Mouse (Mus musculus): Measurements from ENCODE around the gene Olfr78. TPM values are rescaled to one million over a fixed set of nuclear protein-coding genes. Genes with fewer than 3 reads are reported as not detected.

Gene Olfr78
- polyA plus RNA-seq, 1 experiment from 2014 or later, result 0.22 TPM

- Histone ChIP-seq H3K27ac (ENCODE audit: low read depth, low read length) (no peak overlapping the region), H3K9ac (ENCODE audit: low read depth, low read length) (no peak overlapping the region), H3K9me3 (ENCODE audit: control insufficient read depth, low read length) (no peaks in the 10 kb centered on the region), H3K4me2 (replicated peaks; ENCODE audit: low read depth, low read length) (no peak overlapping the region), H3K4me1 (ENCODE audit: control insufficient read depth, insufficient read depth, low read length) (no peaks in the 10 kb centered on the region), H3K4me3 (ENCODE audit: low read length) (no peak overlapping the region), H3K27me3 (ENCODE audit: control insufficient read depth, insufficient read depth, low read length) (no peaks in the 10 kb centered on the region), H3K36me3 (ENCODE audit: control insufficient read depth, insufficient read depth, low read length) (no peaks in the 10 kb centered on the region)
- 88% methylated on average over 7 of the region's 7 CpGs for WGBS
- no peak for ATAC-seq (ENCODE audit: low FRiP score, low TSS enrichment)
Observed at GRCm38 (mm10) chr7:102698461-102698860, 60.8 kb downstream of the Olfr78 start.

GRCm38 (mm10) chr7:102695358-102696125 lies 63.7 kb downstream of the Olfr78 start, which contains the start of gene Olfr557:
Gene Olfr557 (plus strand): TSS chr7:102695910.
- Histone ChIP-seq H3K9me3 (ENCODE audit: control insufficient read depth, low read length) (no peaks in the 10 kb centered on the region; the same call in 1 of the 2 replicates), H3K4me3 (ENCODE audit: low read length) (no peak within 1 kb of the TSS), H3K36me3 (ENCODE audit: control insufficient read depth, insufficient read depth, low read length) (no peaks in the 10 kb centered on the region), H3K4me1 (ENCODE audit: control insufficient read depth, insufficient read depth, low read length) (no peaks in the 10 kb centered on the region), H3K4me2 (replicated peaks; ENCODE audit: low read depth, low read length) (no peak within 1 kb of the TSS), H3K27me3 (ENCODE audit: control insufficient read depth, insufficient read depth, low read length) (no peaks in the 10 kb centered on the region), H3K27ac (ENCODE audit: low read depth, low read length) (no peak within 1 kb of the TSS), H3K9ac (ENCODE audit: low read depth, low read length) (no peak within 1 kb of the TSS)
- 77% methylated on average over 5 of the region's 5 CpGs for WGBS
- no peak for ATAC-seq (ENCODE audit: low FRiP score, low TSS enrichment)

Other genes starting within 250 kb of the Olfr78 start
- not detected in 2 replicates for gene Olfr547, start 224.7 kb downstream of the Olfr78 start, polyA plus RNA-seq (2014; fragmentation: Nextera tagmentation; extraction: Ambion mirVana)
- gene Olfr548-ps1, start 218.6 kb downstream of the Olfr78 start, polyA plus RNA-seq (2014; fragmentation: Nextera tagmentation; extraction: Ambion mirVana), result not detected in 2 replicates
- gene Olfr549, start 209.6 kb downstream of the Olfr78 start, polyA plus RNA-seq (2014; fragmentation: Nextera tagmentation; extraction: Ambion mirVana), result not detected in 2 replicates
- gene Trim21, start 194.0 kb downstream of the Olfr78 start, polyA plus RNA-seq (2014; fragmentation: Nextera tagmentation; extraction: Ambion mirVana), result 0.68 and 1.5 TPM in 2 replicates
- not detected in 2 replicates for gene Olfr550, start 188.0 kb downstream of the Olfr78 start, polyA plus RNA-seq (2014; fragmentation: Nextera tagmentation; extraction: Ambion mirVana)
- not detected in 2 replicates for gene Olfr551, start 167.6 kb downstream of the Olfr78 start, polyA plus RNA-seq (2014; fragmentation: Nextera tagmentation; extraction: Ambion mirVana)
- gene Olfr552, start 161.7 kb downstream of the Olfr78 start, polyA plus RNA-seq (2014; fragmentation: Nextera tagmentation; extraction: Ambion mirVana), result not detected in 2 replicates
- not detected in 2 replicates for gene Olfr553, start 141.3 kb downstream of the Olfr78 start, polyA plus RNA-seq (2014; fragmentation: Nextera tagmentation; extraction: Ambion mirVana)
- gene Olfr554, start 121.0 kb downstream of the Olfr78 start, polyA plus RNA-seq (2014; fragmentation: Nextera tagmentation; extraction: Ambion mirVana), result not detected in 2 replicates
- gene Olfr555, start 100.6 kb downstream of the Olfr78 start, polyA plus RNA-seq (2014; fragmentation: Nextera tagmentation; extraction: Ambion mirVana), result not detected in 2 replicates
- not detected in 2 replicates for gene Olfr556, start 94.6 kb downstream of the Olfr78 start, polyA plus RNA-seq (2014; fragmentation: Nextera tagmentation; extraction: Ambion mirVana)
- gene Trim68, start 72.1 kb downstream of the Olfr78 start, polyA plus RNA-seq (2014; fragmentation: Nextera tagmentation; extraction: Ambion mirVana), result 10.4 and 15.4 TPM in 2 replicates
- gene Olfr557, start 63.6 kb downstream of the Olfr78 start, polyA plus RNA-seq (2014; fragmentation: Nextera tagmentation; extraction: Ambion mirVana), result not detected in 2 replicates
- 0.20 and 0.36 TPM in 2 replicates for gene Olfr558, start 57.3 kb downstream of the Olfr78 start, polyA plus RNA-seq (2014; fragmentation: Nextera tagmentation; extraction: Ambion mirVana)
- gene Olfr33, start 40.4 kb downstream of the Olfr78 start, polyA plus RNA-seq (2014; fragmentation: Nextera tagmentation; extraction: Ambion mirVana), result not detected in 2 replicates
- gene Olfr559, start 32.0 kb downstream of the Olfr78 start, polyA plus RNA-seq (2014; fragmentation: Nextera tagmentation; extraction: Ambion mirVana), result not detected in 2 replicates
- not detected in 2 replicates for gene Olfr560, start 105 bp downstream of the Olfr78 start, polyA plus RNA-seq (2014; fragmentation: Nextera tagmentation; extraction: Ambion mirVana)
- not detected in 2 replicates for gene Olfr561, start 11.8 kb upstream of the Olfr78 start, polyA plus RNA-seq (2014; fragmentation: Nextera tagmentation; extraction: Ambion mirVana)
- not detected in 2 replicates for gene Olfr564, start 44.0 kb upstream of the Olfr78 start, polyA plus RNA-seq (2014; fragmentation: Nextera tagmentation; extraction: Ambion mirVana)
- gene Olfr566, start 99.3 kb upstream of the Olfr78 start, polyA plus RNA-seq (2014; fragmentation: Nextera tagmentation; extraction: Ambion mirVana), result not detected in 2 replicates
- not detected in 2 replicates for gene Olfr568, start 117.7 kb upstream of the Olfr78 start, polyA plus RNA-seq (2014; fragmentation: Nextera tagmentation; extraction: Ambion mirVana)
- gene Olfr569, start 131.4 kb upstream of the Olfr78 start, polyA plus RNA-seq (2014; fragmentation: Nextera tagmentation; extraction: Ambion mirVana), result not detected in 2 replicates
- not detected in 2 replicates for gene Olfr570, start 135.1 kb upstream of the Olfr78 start, polyA plus RNA-seq (2014; fragmentation: Nextera tagmentation; extraction: Ambion mirVana)
- gene Olfr571, start 158.1 kb upstream of the Olfr78 start, polyA plus RNA-seq (2014; fragmentation: Nextera tagmentation; extraction: Ambion mirVana), result not detected in 2 replicates
- gene Olfr572, start 164.9 kb upstream of the Olfr78 start, polyA plus RNA-seq (2014; fragmentation: Nextera tagmentation; extraction: Ambion mirVana), result not detected in 2 replicates
- gene Olfr573-ps1, start 183.1 kb upstream of the Olfr78 start, polyA plus RNA-seq (2014; fragmentation: Nextera tagmentation; extraction: Ambion mirVana), result not detected in 2 replicates
- gene Olfr574, start 189.0 kb upstream of the Olfr78 start, polyA plus RNA-seq (2014; fragmentation: Nextera tagmentation; extraction: Ambion mirVana), result not detected in 2 replicates
- gene Olfr575, start 199.3 kb upstream of the Olfr78 start, polyA plus RNA-seq (2014; fragmentation: Nextera tagmentation; extraction: Ambion mirVana), result not detected in 2 replicates
- not detected in 2 replicates for gene Olfr576, start 203.2 kb upstream of the Olfr78 start, polyA plus RNA-seq (2014; fragmentation: Nextera tagmentation; extraction: Ambion mirVana)
- gene Olfr577, start 216.5 kb upstream of the Olfr78 start, polyA plus RNA-seq (2014; fragmentation: Nextera tagmentation; extraction: Ambion mirVana), result not detected in 2 replicates
- not detected in 2 replicates for gene Olfr578, start 229.9 kb upstream of the Olfr78 start, polyA plus RNA-seq (2014; fragmentation: Nextera tagmentation; extraction: Ambion mirVana)

Measured in kidney, embryonic 14.5 days (tissue).